Mouse (Mus musculus) E14TG2a.4 (cell line): ENCODE measurements around the gene Tcf15.

Experiments
- CTCF ChIP-seq: conservative IDR thresholded peaks from 2 replicates; pipeline ENCODE4 v1.5.1; 2014; ENCODE audit warnings: low read length
- POU5F1 ChIP-seq: IDR thresholded peaks from 2 replicates; pipeline ENCODE4 v1.6.1; 2014; ENCODE audit warnings: low read length, borderline replicate concordance

DNA sequence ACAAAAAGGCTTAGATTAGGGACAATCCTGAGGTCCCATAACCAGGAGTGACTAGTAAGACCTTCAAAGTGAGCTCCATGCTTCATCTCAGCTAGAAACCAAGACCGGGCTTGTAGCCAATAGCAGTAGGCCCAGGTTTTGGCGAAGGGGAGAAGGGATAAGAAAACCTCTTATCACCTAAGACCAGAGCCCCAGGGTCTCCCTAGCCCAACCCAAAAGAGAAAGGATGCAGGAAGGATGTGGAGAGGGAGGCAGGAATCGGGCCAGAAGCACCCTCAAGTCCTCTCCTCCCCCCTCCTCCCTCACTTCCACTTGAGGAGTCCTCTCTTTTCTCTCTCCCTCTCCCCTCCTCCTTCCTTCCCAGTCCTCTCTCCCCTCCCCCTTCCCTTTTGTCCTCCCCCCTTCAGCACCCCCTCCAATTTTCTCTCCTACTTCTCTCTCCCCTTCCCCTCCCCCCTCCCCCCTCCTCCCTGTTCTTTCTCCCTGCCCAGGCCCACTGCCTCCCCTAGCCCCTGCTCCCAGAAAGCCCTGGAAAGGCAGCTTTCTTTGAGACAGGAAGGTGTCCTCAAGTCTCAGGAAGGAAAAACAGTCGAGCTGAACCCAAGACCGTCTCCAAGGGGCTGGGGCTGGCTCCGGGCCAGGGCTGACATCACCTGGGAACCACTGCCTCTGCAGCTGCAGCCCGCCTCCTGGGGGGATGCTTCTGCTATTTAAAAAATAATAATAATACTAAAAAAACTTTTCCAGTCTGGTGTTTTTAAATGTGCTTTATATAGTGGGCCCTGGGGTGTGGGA, 12.2 kb downstream of the Tcf15 start:
- TF ChIP-seq CTCF: no peak
- TF ChIP-seq POU5F1: no peak
